Mouse (Mus musculus) limb, embryonic 14.5 days (tissue): ENCODE results near the gene Tbrg1. TPM values are rescaled to one million over a fixed set of nuclear protein-coding genes. Genes with fewer than 3 reads are reported as not detected.

Source experiments
- ATAC-seq: fragments of 200-750 bp; cut with Nextera tagmentation; 2 replicates; pipeline ENCODE4 v1.8.0; 2017; ENCODE audit warnings: low read depth, moderate number of reproducible peaks, moderate TSS enrichment; ENCODE audit not compliant: low FRiP score
- DNase-seq: peaks from one replicate; pipeline ENCODE4 v3.0.0-alpha.2; 2015; ENCODE audit warnings: low spot score
- H3K27ac ChIP-seq: fragments of 300-500 bp; sonication (generic); replicated peaks from 2 replicates; pipeline ENCODE4 v1.5.1; 2014; ENCODE audit warnings: low read depth, mild to moderate bottlenecking, low read length, moderate library complexity, mixed read lengths
- H3K27me3 ChIP-seq: fragments of 300-500 bp; sonication (generic); 2 replicates; pipeline ENCODE4 v1.6.1; 2014; ENCODE audit warnings: low read length, mixed read lengths; ENCODE audit not compliant: control insufficient read depth, insufficient read depth
- H3K36me3 ChIP-seq: fragments of 300-500 bp; sonication (generic); 2 replicates; pipeline ENCODE4 v1.6.1; 2014; ENCODE audit warnings: mild to moderate bottlenecking, low read length, moderate library complexity, mixed read lengths; ENCODE audit not compliant: control insufficient read depth, insufficient read depth
- H3K4me1 ChIP-seq: fragments of 300-500 bp; sonication (generic); 2 replicates; pipeline ENCODE4 v1.6.1; 2014; ENCODE audit warnings: antibody characterized with exemption, low read length, mixed read lengths; ENCODE audit not compliant: control insufficient read depth, insufficient read depth
- H3K4me2 ChIP-seq: fragments of 300-500 bp; sonication (generic); replicated peaks from 2 replicates; pipeline ENCODE4 v1.6.1; 2014; ENCODE audit warnings: low read depth, mild to moderate bottlenecking, low read length, moderate library complexity; ENCODE audit not compliant: severe bottlenecking
- H3K4me3 ChIP-seq: fragments of 300-500 bp; sonication (generic); replicated peaks from 2 replicates; pipeline ENCODE4 v1.5.1; 2014; ENCODE audit warnings: low read length
- H3K9ac ChIP-seq: fragments of 300-500 bp; sonication (generic); 2 replicates; pipeline ENCODE4 v1.6.1; 2014; ENCODE audit warnings: mild to moderate bottlenecking, low read depth, low read length, moderate library complexity; ENCODE audit not compliant: severe bottlenecking
- H3K9me3 ChIP-seq: fragments of 300-500 bp; sonication (generic); 2 replicates; pipeline ENCODE4 v1.6.1; 2016; ENCODE audit warnings: low read length; ENCODE audit not compliant: control insufficient read depth
- POLR2A ChIP-seq: fragments of 200-500 bp; IDR thresholded peaks from 2 replicates; pipeline ENCODE4 v1.8.0; 2012; ENCODE audit warnings: inconsistent platforms, mild to moderate bottlenecking, moderate library complexity, borderline replicate concordance; ENCODE audit not compliant: insufficient read depth, insufficient read length; ENCODE audit errors: extremely low read depth
- WGBS: fragments of 180-500 bp; shearing (Covaris S2); extraction: QIAGEN DNeasy Blood & Tissue Kit; methylation state at CpG from one replicate; pipeline ENCODE4 v1.1.7; 2014; 5-methylcytosine and 5-hydroxymethylcytosine counted together
- polyA plus RNA-seq, 2 experiments: library from polyadenylated mRNA; depleted of rRNA in 1 of 2; stranded (reverse) in 1 of 2; unstranded in 1 of 2; fragments of >200 nt; fragmentation: Nextera tagmentation in 1 of 2; extraction: Ambion mirVana in 1 of 2; gene quantifications; 2 replicates each; pipeline versions ENCODE4 v1.2.1 to v1.2.3; 2012 to 2014

The Tbrg1 gene
- polyA plus RNA-seq, 2 experiments, result 122 to 211 TPM

GRCm38 (mm10) chr9:37625641-37626040 is 31.5 kb downstream of the Tbrg1 start:
- no peaks in the 10 kb centered on the region for H3K27me3 ChIP-seq
- no peak overlapping the region for H3K4me3 ChIP-seq
- H3K9me3 ChIP-seq, result no peaks in the 10 kb centered on the region
- no peak overlapping the region for H3K9ac ChIP-seq
- H3K36me3 ChIP-seq, result no peaks in the 10 kb centered on the region
- DNase-seq (no peak), ATAC-seq (no peak)
- no peak for TF ChIP-seq POLR2A
- no peaks in the 10 kb centered on the region for H3K4me1 ChIP-seq
- H3K4me2 ChIP-seq, result 0 out of 2 replicates have a peak overlapping the region, but pooled peaks have one; percentile 19
- H3K27ac ChIP-seq, result no peak overlapping the region
- 32% methylated on average over 7 of the region's 7 CpGs for WGBS

- Histone ChIP-seq H3K4me1 (no peaks in the 10 kb centered on the region), H3K4me3 (no peak overlapping the region), H3K36me3 (no peaks in the 10 kb centered on the region), H3K9ac (no peak overlapping the region), H3K27ac (no peak overlapping the region), H3K9me3 (no peaks in the 10 kb centered on the region), H3K27me3 (no peaks in the 10 kb centered on the region), H3K4me2 (no peak overlapping the region)
- DNase-seq (no peak), ATAC-seq (no peak)
- 35% methylated on average over 3 of the region's 3 CpGs for WGBS
- TF ChIP-seq POLR2A, result no peak
Measured at GRCm38 (mm10) chr9:37625129-37625528, 32.0 kb downstream of the Tbrg1 start.

- ATAC-seq (no peak), DNase-seq (no peak)
- H3K4me2 ChIP-seq, result no peak overlapping the region
- no peak for TF ChIP-seq POLR2A
- H3K27me3 ChIP-seq, result no peaks in the 10 kb centered on the region
- no peak overlapping the region for H3K9ac ChIP-seq
- H3K27ac ChIP-seq, result no peak overlapping the region
- H3K36me3 ChIP-seq, result no peaks in the 10 kb centered on the region
- H3K9me3 ChIP-seq, result no peaks in the 10 kb centered on the region
- WGBS, result 82% methylated on average over 1 of the region's 1 CpGs
- no peak overlapping the region for H3K4me3 ChIP-seq
- H3K4me1 ChIP-seq, result no peaks in the 10 kb centered on the region
Measured at GRCm38 (mm10) chr9:37624502-37624901, 32.6 kb downstream of the Tbrg1 start.

GRCm38 (mm10) chr9:37623981-37624380 is 33.1 kb downstream of the Tbrg1 start:
- WGBS, result 81% methylated on average over 3 of the region's 3 CpGs
- Histone ChIP-seq H3K4me2 (no peak overlapping the region), H3K4me3 (no peak overlapping the region), H3K27me3 (no peaks in the 10 kb centered on the region), H3K9me3 (no peaks in the 10 kb centered on the region), H3K4me1 (no peaks in the 10 kb centered on the region), H3K27ac (no peak overlapping the region), H3K9ac (no peak overlapping the region), H3K36me3 (no peaks in the 10 kb centered on the region)
- no peak for ATAC-seq
- TF ChIP-seq POLR2A, result no peak
- no peak for DNase-seq

- Histone ChIP-seq H3K27me3 (no peaks in the 10 kb centered on the region), H3K9ac (no peak overlapping the region), H3K27ac (no peak overlapping the region), H3K4me3 (no peak overlapping the region), H3K9me3 (no peaks in the 10 kb centered on the region), H3K4me2 (no peak overlapping the region), H3K36me3 (no peaks in the 10 kb centered on the region), H3K4me1 (no peaks in the 10 kb centered on the region)
- ATAC-seq, result no peak
- no peak for TF ChIP-seq POLR2A
- 85% methylated on average over 6 of the region's 6 CpGs for WGBS
- no peak for DNase-seq
Measured at GRCm38 (mm10) chr9:37621290-37621689, 35.8 kb downstream of the Tbrg1 start.

- no peak for ATAC-seq
- no peaks in the 10 kb centered on the region for H3K9me3 ChIP-seq
- H3K4me2 ChIP-seq, result no peak overlapping the region
- DNase-seq, result peak; percentile 44
- H3K4me1 ChIP-seq, result peaks cover 6% of the 10 kb centered on the region; the same call in 1 of the 2 replicates
- no peak overlapping the region for H3K27ac ChIP-seq
- no peak overlapping the region for H3K9ac ChIP-seq
- 58% methylated on average over 2 of the region's 2 CpGs for WGBS
- H3K27me3 ChIP-seq, result no peaks in the 10 kb centered on the region
- no peak overlapping the region for H3K4me3 ChIP-seq
- TF ChIP-seq POLR2A, result no peak
- no peaks in the 10 kb centered on the region for H3K36me3 ChIP-seq
Measured at GRCm38 (mm10) chr9:37616770-37617169, 40.3 kb downstream of the Tbrg1 start.
